Mouse (Mus musculus) intestine, postnatal 0 days (tissue): ENCODE results near the gene Pdzd8. TPM values are rescaled to one million over a fixed set of nuclear protein-coding genes. Genes with fewer than 3 reads are reported as not detected.

ENCODE experiments used
- ATAC-seq: fragments of 200-750 bp; cut with Nextera tagmentation; 2 replicates; pipeline ENCODE4 v1.8.0; 2017; ENCODE audit warnings: mild to moderate bottlenecking, moderate TSS enrichment, moderate library complexity
- H3K27ac ChIP-seq: fragments of 300-500 bp; sonication (generic); 2 replicates; pipeline ENCODE4 v1.5.1; 2014; ENCODE audit warnings: mild to moderate bottlenecking, low read depth, low read length, moderate library complexity
- H3K27me3 ChIP-seq: fragments of 300-500 bp; sonication (generic); replicated peaks from 2 replicates; pipeline ENCODE4 v1.6.1; 2014; ENCODE audit warnings: low read length, mixed read lengths; ENCODE audit not compliant: control insufficient read depth, insufficient read depth
- H3K36me3 ChIP-seq: fragments of 300-500 bp; sonication (generic); 2 replicates; pipeline ENCODE4 v1.6.1; 2014; ENCODE audit warnings: mild to moderate bottlenecking, moderate library complexity; ENCODE audit not compliant: control insufficient read depth, insufficient read depth
- H3K4me1 ChIP-seq: fragments of 300-500 bp; sonication (generic); replicated peaks from 2 replicates; pipeline ENCODE4 v1.6.1; 2014; ENCODE audit warnings: antibody characterized with exemption, low read length, mixed read lengths; ENCODE audit not compliant: control insufficient read depth, insufficient read depth
- H3K4me2 ChIP-seq: fragments of 300-500 bp; sonication (generic); replicated peaks from 2 replicates; pipeline ENCODE4 v1.6.1; 2014; ENCODE audit warnings: low read depth, mild to moderate bottlenecking, moderate library complexity
- H3K4me3 ChIP-seq: fragments of 300-500 bp; sonication (generic); 2 replicates; pipeline ENCODE4 v1.5.1; 2014; ENCODE audit warnings: low read depth, low read length
- H3K9ac ChIP-seq: fragments of 300-500 bp; sonication (generic); 2 replicates; pipeline ENCODE4 v1.6.1; 2014; ENCODE audit warnings: mild to moderate bottlenecking, low read depth, low read length
- H3K9me3 ChIP-seq: fragments of 300-500 bp; sonication (generic); 2 replicates; pipeline ENCODE4 v1.6.1; 2016; ENCODE audit warnings: mixed run types; ENCODE audit not compliant: control insufficient read depth
- CTCF ChIP-seq: sonication (generic); IDR thresholded peaks from 2 replicates; pipeline ENCODE4 v1.5.1; 2016; ENCODE audit warnings: low read depth, mild to moderate bottlenecking, control low read depth, antibody characterized with exemption, moderate library complexity
- WGBS: fragments of 180-500 bp; shearing (Covaris S2); extraction: QIAGEN DNeasy Blood & Tissue Kit; methylation state at CpG from one replicate; pipeline ENCODE4 v1.1.7; 2014; 5-methylcytosine and 5-hydroxymethylcytosine counted together
- polyA plus RNA-seq: library from polyadenylated mRNA; unstranded; fragments of >200 nt; fragmentation: Nextera tagmentation; extraction: Ambion mirVana; gene quantifications from 2 replicates; pipeline ENCODE4 v1.2.1, GENCODE M21; 2015

The Pdzd8 gene
- polyA plus RNA-seq, 1 experiment from 2014 or later = 6.1 TPM

DNA sequence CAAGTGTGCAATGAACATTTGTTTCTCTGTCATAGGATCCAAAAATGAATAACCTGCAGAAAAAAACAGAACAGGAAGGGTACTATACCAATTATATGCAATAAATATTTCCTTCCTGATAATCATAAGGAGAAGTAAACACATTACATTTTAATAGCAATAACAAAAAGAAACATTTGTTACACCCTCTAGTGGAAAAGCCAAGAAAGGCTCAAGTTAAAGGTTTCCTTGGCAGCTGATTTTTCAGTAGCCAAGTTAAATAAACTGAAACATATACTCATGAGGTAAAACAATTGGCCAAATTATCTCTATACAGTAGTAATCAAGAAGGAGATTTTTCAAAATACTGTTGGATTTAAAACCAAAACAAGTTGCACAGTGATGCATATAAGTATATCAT is 30.3 kb downstream of the Pdzd8 start:
- Histone ChIP-seq H3K4me3 (no peak overlapping the region), H3K27ac (no peak overlapping the region), H3K4me2 (no peak overlapping the region), H3K4me1 (no peaks in the 10 kb centered on the region), H3K9me3 (no peaks in the 10 kb centered on the region), H3K27me3 (no peaks in the 10 kb centered on the region), H3K36me3 (peaks cover 8% of the 10 kb centered on the region; the same call in 1 of the 2 replicates), H3K9ac (no peak overlapping the region)
- no peak for ATAC-seq
- TF ChIP-seq CTCF = peak; percentile 25; the same call in 1 of the 2 replicates

DNA sequence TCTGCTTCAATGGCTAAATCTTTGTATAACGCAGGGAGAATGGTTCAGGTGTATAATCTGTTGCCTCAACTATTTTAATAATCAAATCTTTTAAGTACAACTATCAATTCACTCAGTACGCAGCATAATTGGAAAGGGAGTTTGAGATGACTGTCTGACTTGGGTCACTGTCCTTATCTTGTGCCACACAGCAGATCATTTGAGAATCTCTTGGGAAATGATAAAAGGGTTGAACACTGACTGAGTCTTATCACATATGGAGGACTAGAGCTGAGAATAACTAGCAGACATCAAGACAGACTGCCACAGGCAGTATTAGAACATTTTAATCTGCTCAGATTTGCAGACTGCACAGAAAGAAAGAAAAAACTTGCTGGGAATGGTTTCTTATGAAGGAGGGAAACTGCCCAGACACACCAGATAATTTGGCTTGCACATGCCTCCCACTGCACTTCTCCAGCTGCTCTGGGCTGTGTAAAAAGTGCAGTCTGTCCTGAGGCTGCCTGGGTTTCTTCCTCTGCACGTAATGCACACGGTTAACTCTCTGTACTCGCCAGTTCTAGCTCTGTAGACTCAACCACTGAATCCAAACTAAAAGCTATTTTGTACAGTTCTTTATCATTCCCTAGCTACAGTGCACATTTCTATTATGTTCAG is 53.3 kb downstream of the Pdzd8 start:
- Histone ChIP-seq H3K27me3 (no peaks in the 10 kb centered on the region), H3K9me3 (no peaks in the 10 kb centered on the region), H3K4me1 (no peaks in the 10 kb centered on the region), H3K4me2 (no peak overlapping the region), H3K27ac (no peak overlapping the region), H3K36me3 (0 out of 2 replicates have a peak, but pooled peaks cover 4% of the 10 kb centered on the region), H3K9ac (no peak overlapping the region), H3K4me3 (no peak overlapping the region)
- ATAC-seq = no peak
- 89% methylated on average over 5 of the region's 5 CpGs for WGBS
- TF ChIP-seq CTCF = no peak

DNA sequence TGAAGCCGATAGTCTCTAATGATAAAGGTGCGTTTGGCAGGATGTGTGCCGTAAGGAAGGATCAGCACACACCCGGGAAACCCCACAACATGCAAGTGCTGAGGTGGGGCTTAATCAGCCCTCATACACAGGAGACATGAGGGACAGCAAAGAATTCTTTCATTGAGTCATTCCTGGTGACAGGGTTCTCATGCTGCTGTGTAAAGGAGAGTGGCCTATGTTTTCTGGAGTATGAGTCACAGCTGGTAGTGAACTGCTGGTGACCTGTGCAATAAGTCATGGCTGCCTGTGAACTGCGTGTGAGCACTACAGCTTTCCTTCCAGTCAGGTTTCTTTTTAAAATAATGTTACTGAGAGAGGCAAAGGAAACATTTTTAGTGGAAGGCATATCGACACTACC is 55.8 kb downstream of the Pdzd8 start:
- ATAC-seq = no peak
- Histone ChIP-seq H3K36me3 (no peaks in the 10 kb centered on the region), H3K9ac (no peak overlapping the region), H3K27ac (no peak overlapping the region), H3K4me3 (no peak overlapping the region), H3K4me2 (no peak overlapping the region), H3K9me3 (no peaks in the 10 kb centered on the region), H3K27me3 (no peaks in the 10 kb centered on the region), H3K4me1 (no peaks in the 10 kb centered on the region)
- TF ChIP-seq CTCF = no peak
- WGBS = 78% methylated on average over 6 of the region's 6 CpGs

DNA sequence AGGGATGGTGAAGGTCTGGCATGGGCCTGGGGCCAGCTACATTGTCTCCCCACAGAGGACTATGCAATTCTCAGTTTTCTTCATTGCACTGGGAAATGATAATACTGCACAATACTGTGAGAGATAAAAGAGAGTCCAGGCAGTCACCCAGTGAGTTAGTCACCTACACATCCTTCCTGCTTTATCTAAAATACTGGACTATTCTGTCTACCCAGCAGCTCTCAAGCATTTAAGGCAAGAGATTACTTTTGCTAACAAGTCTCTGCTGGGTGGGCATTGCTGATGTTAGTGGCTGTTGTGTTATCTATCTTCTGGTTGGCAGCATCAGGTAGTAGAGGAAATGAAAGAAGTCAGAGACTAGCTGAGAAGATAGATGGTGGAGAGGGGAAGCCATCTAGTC is 56.5 kb downstream of the Pdzd8 start:
- no peak for TF ChIP-seq CTCF
- Histone ChIP-seq H3K9ac (no peak overlapping the region), H3K27ac (no peak overlapping the region), H3K27me3 (no peaks in the 10 kb centered on the region), H3K4me2 (no peak overlapping the region), H3K36me3 (no peaks in the 10 kb centered on the region), H3K9me3 (no peaks in the 10 kb centered on the region), H3K4me1 (no peaks in the 10 kb centered on the region), H3K4me3 (no peak overlapping the region)
- no peak for ATAC-seq

DNA sequence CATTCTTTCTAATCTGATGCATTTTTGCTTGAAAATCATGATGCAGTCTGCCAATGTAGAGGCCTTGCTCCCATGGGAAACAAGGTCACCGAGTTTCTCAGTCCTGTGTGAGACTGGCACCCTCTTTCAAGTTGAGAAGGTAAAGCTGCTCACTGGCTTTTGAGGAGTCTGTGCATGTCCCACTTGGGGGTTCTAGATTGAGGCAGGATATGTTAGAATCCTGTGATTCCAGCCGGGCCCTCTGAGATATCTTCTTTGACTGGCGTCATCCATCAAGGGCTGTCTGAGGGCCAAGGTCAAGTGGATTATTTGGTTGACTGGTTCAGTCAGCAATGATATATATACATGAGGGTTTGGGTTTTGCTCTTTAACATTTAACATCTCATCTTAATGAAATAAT is 63.6 kb downstream of the Pdzd8 start:
- no peaks in the 10 kb centered on the region for H3K9me3 ChIP-seq
- H3K27me3 ChIP-seq = no peaks in the 10 kb centered on the region
- no peak overlapping the region for H3K4me2 ChIP-seq
- TF ChIP-seq CTCF = no peak
- H3K4me1 ChIP-seq = no peaks in the 10 kb centered on the region
- no peak overlapping the region for H3K27ac ChIP-seq
- ATAC-seq = no peak
- H3K9ac ChIP-seq = no peak overlapping the region
- 0 out of 2 replicates have a peak, but pooled peaks cover 8% of the 10 kb centered on the region for H3K36me3 ChIP-seq
- H3K4me3 ChIP-seq = no peak overlapping the region
- WGBS = 66% methylated on average over 3 of the region's 3 CpGs

DNA sequence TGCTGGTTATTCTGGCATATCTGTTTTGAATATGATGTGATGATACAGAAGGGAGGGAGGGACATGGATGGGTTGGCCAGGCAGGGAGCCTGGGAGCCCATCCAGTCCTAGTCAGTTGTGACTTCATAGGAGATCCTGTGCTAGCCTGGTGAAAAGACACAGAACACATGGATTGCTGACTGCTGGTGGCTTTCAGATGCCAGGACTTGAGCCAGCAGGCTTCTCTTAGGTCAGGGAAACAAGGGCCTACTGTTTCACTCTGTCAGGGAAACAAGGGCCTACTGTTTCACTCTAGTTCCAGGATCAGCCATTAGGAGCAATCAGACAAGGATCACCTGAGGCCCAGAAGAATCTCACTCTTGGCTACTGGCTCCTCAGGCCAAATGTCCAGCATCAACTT is 64.7 kb downstream of the Pdzd8 start:
- ATAC-seq = no peak
- H3K4me1 ChIP-seq = no peaks in the 10 kb centered on the region
- no peak overlapping the region for H3K4me2 ChIP-seq
- H3K36me3 ChIP-seq = 0 out of 2 replicates have a peak, but pooled peaks cover 8% of the 10 kb centered on the region
- no peaks in the 10 kb centered on the region for H3K9me3 ChIP-seq
- H3K4me3 ChIP-seq = no peak overlapping the region
- TF ChIP-seq CTCF = no peak
- no peak overlapping the region for H3K27ac ChIP-seq
- no peak overlapping the region for H3K9ac ChIP-seq
- H3K27me3 ChIP-seq = no peaks in the 10 kb centered on the region

DNA sequence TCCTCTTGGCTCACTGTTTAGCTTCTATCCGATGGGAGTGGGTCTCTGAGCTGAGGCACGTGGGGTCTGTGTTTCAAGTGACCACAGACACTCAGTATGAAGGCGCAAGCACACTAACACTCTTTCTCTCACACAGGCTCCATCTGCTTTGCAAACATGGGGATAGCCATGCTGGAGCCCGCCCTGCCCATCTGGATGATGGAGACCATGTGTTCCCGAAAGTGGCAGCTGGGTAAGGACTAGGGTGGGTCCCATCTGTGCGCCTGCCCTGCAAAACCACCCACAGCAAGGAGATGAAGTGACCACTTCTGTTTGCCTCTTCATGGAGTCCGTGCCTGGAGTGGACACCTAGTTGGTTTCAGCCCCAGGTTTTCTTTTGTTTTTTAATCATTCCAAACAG is 69.2 kb downstream of the Pdzd8 start:
- Histone ChIP-seq H3K9me3 (no peaks in the 10 kb centered on the region), H3K9ac (no peak overlapping the region), H3K36me3 (0 out of 2 replicates have a peak, but pooled peaks cover 8% of the 10 kb centered on the region), H3K27me3 (no peaks in the 10 kb centered on the region), H3K4me1 (no peaks in the 10 kb centered on the region), H3K4me2 (no peak overlapping the region), H3K4me3 (no peak overlapping the region), H3K27ac (no peak overlapping the region)
- no peak for TF ChIP-seq CTCF
- ATAC-seq = no peak
- 82% methylated on average over 7 of the region's 7 CpGs for WGBS
